Mouse (Mus musculus) thymus, postnatal 4 days (tissue): ENCODE results near the gene Olfr996.
"Not testable (repeated sequence)": the region's sequence is repeated elsewhere in the genome, so short reads cannot be mapped to it uniquely, and the experiment has no call there.

Experiments used
- DNase-seq: peaks from one replicate; pipeline ENCODE4 v3.0.0; 2021

Olfr996 gene

DNA sequence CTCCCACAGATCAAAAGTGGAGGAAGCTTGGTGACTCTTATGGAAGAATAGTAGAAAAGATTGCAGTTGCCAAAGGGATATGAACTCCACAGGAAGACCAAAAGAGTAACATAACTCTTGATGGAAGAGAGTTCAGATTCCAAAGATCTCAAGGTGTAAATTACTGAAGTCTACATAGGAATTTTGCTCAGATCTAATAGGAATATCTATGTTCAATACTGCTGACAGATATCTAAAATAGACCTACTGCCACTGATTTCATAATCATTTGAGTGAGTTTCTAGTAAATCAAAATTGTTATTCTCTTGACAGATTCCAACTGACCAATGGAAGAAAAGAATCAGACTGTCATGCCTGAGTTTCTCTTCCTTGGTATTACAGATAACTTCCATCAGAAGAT is at the start of gene Olfr996:
Olfr996 (plus strand) TSS at position 301 of the 400 bp plus-strand sequence.
- DNase-seq, result no peak

DNA sequence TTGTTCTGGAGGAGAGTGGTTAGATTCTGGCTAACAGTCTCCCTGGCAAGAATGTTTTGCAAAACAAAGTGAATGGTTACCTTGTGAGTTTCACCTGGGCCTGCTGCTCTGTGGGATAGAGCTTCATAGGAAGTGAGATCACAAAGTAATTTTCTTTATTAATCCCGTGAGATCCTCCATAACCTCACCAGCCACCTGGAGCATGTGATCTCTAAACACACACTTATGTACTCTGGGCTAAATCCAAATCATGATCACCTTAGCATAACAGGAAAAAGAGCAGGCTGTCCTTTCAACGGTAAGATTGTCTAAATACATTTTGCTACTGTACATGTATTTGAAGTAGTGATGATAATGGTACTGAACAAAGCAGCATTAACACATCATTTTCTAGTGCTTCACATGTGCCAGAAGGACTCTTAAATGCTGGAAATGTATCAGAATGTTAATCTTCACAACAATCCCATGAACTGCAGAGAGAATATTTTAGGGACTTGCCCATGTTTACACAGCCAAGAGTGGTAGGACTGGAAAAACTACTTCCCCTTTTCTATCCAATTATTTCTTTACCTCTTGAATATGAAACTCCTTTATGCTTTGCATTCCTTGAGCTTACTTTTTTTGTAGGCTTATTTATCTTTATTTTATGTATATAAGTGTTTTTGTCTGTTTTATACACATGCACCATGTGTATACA is 46.8 kb upstream of the Olfr996 start:
- no peak for DNase-seq

DNA sequence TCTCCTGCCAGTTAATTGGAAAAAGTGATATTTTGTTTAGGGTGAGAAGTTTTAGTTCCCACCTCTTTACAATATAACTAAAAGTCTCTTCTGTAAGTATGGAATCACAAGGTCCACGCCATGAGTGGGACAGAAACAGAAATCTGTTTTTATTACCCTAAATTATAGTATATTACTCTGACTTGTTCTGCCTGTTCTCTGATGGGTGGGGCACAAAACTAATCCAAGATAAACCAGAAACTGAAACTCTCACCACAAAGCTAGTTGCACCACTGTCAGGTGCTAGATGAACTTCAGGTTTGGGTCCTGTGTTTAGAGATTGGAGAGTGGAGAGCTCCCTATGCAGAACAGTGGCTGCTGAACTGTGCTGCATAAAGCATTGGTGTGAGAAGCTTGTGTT is 45.1 kb upstream of the Olfr996 start:
- DNase-seq, result no peak

DNA sequence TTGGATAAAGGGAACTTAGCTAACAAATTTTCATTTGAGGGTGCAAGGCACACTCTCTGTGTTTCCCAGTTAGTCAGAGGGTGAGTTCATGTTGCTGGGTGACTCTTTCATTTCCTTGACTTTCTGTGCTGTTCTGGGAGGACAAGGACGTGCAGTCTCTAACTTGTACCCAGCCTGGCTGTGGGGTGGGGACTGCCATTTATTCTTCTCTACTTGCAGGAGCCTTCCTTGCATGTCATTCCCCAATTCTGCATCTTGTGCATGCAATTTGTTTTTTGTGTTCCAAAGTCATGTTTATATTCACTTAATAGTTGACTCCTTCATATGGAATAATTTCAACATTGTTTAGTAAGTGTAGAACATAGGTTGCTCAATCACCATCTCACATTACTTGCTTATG is 24.2 kb upstream of the Olfr996 start:
- no peak for DNase-seq

DNA sequence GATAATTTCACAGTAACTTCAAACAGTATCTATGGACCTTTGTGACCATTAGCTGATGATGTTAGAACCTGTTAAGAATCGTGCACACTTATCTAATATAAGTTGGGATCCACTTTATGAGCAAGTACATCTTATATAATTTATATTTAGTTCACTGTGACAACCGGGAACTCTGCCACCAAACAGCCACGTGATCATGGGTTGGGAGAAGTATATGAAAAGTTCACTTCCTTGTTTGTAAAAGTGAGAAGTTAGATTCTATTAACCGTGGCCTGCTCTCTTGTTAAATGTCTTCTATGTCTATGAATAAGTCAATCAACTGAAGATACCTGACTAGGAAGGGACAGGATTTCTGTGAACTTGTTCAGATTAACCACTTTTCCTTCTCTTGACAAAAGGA is 18.8 kb upstream of the Olfr996 start:
- DNase-seq, result no peak

DNA sequence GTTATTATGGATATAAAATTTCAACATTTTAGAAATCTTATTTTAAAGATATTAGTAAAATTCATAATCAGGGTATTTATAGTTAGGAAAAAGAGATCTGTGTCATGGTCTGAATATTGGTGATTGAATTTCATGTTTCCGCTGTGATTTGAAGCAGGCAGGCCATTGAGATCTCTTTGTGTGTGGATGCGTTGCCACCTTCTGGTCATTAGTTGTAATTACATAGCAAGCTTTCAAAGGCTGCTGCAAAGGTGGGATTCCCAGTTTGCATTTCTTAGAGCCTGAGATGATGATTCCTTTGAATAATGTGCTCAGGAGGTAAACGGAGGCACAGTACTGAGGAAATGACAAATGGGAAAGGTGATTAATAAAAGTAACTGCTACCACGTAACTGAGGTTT is 17.8 kb upstream of the Olfr996 start:
- DNase-seq, result peak; percentile 7

DNA sequence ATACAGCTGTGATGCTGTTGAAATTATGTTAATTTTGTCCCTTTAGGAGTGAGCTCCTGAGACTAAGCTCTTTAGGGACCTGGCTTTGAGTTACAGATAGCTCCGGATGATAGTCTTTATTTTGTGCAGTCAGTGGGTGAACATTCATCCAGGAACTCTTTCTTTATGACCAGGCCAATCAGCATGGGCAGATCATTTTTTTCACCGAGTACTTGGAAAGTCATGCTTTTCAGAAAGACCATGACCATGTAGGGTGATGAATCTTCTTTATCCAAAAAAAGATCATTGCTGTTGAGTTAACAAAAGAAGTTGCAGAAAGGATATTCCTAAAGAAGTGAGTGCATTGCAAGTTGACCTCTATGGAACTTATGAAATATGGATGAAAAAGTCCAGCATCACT is 9.6 kb downstream of the Olfr996 start, which contains the start of gene Olfr998:
Olfr998 (plus strand) TSS at position 301 of the 400 bp plus-strand sequence.
- not testable (repeated sequence) for DNase-seq

DNA sequence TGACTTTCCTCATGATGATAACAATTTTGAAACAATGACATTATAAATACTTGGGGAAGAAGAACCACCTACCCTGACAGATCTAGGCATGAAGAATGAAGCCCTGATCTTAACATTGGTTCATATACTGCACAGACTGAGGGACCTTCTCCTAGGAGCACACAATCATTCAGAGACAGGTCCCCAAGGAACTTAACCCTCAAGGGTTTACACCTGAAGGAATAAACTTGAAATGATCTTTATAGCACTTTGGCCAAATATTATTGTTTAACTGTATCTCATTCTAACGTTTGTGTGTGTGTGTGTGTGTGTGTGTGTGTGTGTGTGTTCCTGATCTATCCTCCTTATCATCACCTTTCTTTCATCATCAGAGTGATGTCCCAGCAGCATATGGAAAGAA is 32.8 kb downstream of the Olfr996 start, which contains the start of gene Olfr1000:
Olfr1000 (minus strand) TSS at position 101 of the 400 bp plus-strand sequence.
- DNase-seq, result no peak
